Comparison of ENCODE assay signal across 9 mouse cellular contexts in genomic region chr11:98031443-98031770, GRCm38 (mm10). TPM values are rescaled to one million over a fixed set of nuclear protein-coding genes. Genes with fewer than 3 reads are reported as not detected.
DNase-seq lines count a peak whose midpoint lies in the region.
"Had no signal": no experiment of that assay in that cellular context is flagged by ENCODE, and none has a peak within 500 bp of the region (broad histone marks: within the 10 kb centered on the region; RNA-seq: fewer than 3 reads in every experiment).

No protein-coding gene starts in this region.

- peaks cover 17% of the 10 kb centered on the region for H3K27me3 ChIP-seq in limb, embryonic 10.5 days (ENCODE audit: low read depth, poor library complexity, severe bottlenecking)

- DNase-seq in left cerebral cortex, adult 18-20 months (ENCODE audit: low spot score in 2 of 2), result peak; percentile 75 to 90
- DNase-seq in left cerebral cortex, adult 11 months (ENCODE audit: low spot score), result no peak
- peak; percentile 79 to 85 for DNase-seq in adrenal gland, adult 18-20 months (ENCODE audit: low spot score in 2 of 2)
- peak; percentile 93 for DNase-seq in embryo, embryonic 10.5 days (ENCODE audit: low spot score)
- DNase-seq in hindlimb bud, embryonic 11.5 days (ENCODE audit: extremely low spot score, low read depth, low spot score), result peak; percentile 81
- peak; percentile 87 for DNase-seq in limb, embryonic 10.5 days (ENCODE audit: low spot score)
- DNase-seq in ovary, postnatal 14 days (ENCODE audit: low spot score), result peak; percentile 85
- DNase-seq in thymus, postnatal 36 days, result peak; percentile 68 to 76

- no peak overlapping the region for H3K27ac ChIP-seq in limb, embryonic 10.5 days
- H3K27ac ChIP-seq: neural tube, embryonic 12.5 days had no signal

- peaks cover 27% of the 10 kb centered on the region for H3K4me1 ChIP-seq in limb, embryonic 10.5 days

- no peak overlapping the region for H3K4me3 ChIP-seq in limb, embryonic 10.5 days
- H3K4me3 ChIP-seq: neural tube, embryonic 12.5 days had no signal

- WGBS in limb, embryonic 10.5 days, result 14% methylated on average over 5 of the region's 5 CpGs

- H3K9me3 ChIP-seq in limb, embryonic 10.5 days (replicated peaks), result no peaks in the 10 kb centered on the region
- H3K9me3 ChIP-seq: neural tube, embryonic 12.5 days had no signal

- H3K36me3 ChIP-seq in limb, embryonic 10.5 days, result peaks cover 36% of the 10 kb centered on the region

RNA-seq across cellular contexts. Expression of gene Rpl19, which starts 4.9 kb away (rescaled TPM):
- 100 to 1,000 TPM; 627 to 650 TPM for total RNA-seq in left cerebral cortex, adult 18-20 months (2021)
- total RNA-seq in adrenal gland, adult 18-20 months (2021), result 1,000 to 10,000 TPM; 1,100 to 1,184 TPM
- 1,186 and 1,476 TPM in 2 replicates for polyA plus RNA-seq in limb, embryonic 10.5 days (2016; fragmentation: Nextera tagmentation; extraction: Ambion mirVana)

RNA-seq across cellular contexts. Expression of gene Cacnb1, which starts 8.6 kb away (rescaled TPM):
- 100 to 1,000 TPM; 154 to 170 TPM for total RNA-seq in left cerebral cortex, adult 18-20 months (2021)
- total RNA-seq in adrenal gland, adult 18-20 months (2021), result 10 to 100 TPM in 1 of 2 experiments, 1 to 10 TPM in 1; 8.6 to 10.1 TPM
- 3.4 and 6.5 TPM in 2 replicates for polyA plus RNA-seq in limb, embryonic 10.5 days (2016; fragmentation: Nextera tagmentation; extraction: Ambion mirVana)

RNA-seq across cellular contexts. Expression of gene Stac2, which starts 21.9 kb away (rescaled TPM):
- total RNA-seq in left cerebral cortex, adult 18-20 months (2021), result 100 to 1,000 TPM in 1 of 2 experiments, 10 to 100 TPM in 1; 86.3 to 109 TPM
- total RNA-seq in adrenal gland, adult 18-20 months (2021), result 10 to 100 TPM in 1 of 2 experiments, 1 to 10 TPM in 1; 5.0 to 12.3 TPM
- 0.28 and 0.56 TPM in 2 replicates for polyA plus RNA-seq in limb, embryonic 10.5 days (2016; fragmentation: Nextera tagmentation; extraction: Ambion mirVana)

RNA-seq across cellular contexts. Expression of gene Arl5c, which starts 35.4 kb away (rescaled TPM):
- total RNA-seq in left cerebral cortex, adult 18-20 months (2021), result 1 to 10 TPM; 1.4 to 1.9 TPM
- under 1 TPM; 0.45 to 0.63 TPM for total RNA-seq in adrenal gland, adult 18-20 months (2021)
- 12.4 and 17.8 TPM in 2 replicates for polyA plus RNA-seq in limb, embryonic 10.5 days (2016; fragmentation: Nextera tagmentation; extraction: Ambion mirVana)

RNA-seq across cellular contexts. Expression of gene Plxdc1, which starts 45.2 kb away (rescaled TPM):
- total RNA-seq in left cerebral cortex, adult 18-20 months (2021), result 10 to 100 TPM; 42.2 to 46.7 TPM
- total RNA-seq in adrenal gland, adult 18-20 months (2021), result 10 to 100 TPM in 1 of 2 experiments, 1 to 10 TPM in 1; 6.9 to 16.2 TPM
- not detected in 2 replicates for polyA plus RNA-seq in limb, embryonic 10.5 days (2016; fragmentation: Nextera tagmentation; extraction: Ambion mirVana)

Comparison
In these comparisons a context has a peak if more than half of its experiments do, and no peak if none do; other contexts are left out.
1. RNA of gene Cacnb1, which starts 8.6 kb away (total RNA-seq): 154 to 170 TPM in left cerebral cortex, adult 18-20 months; 8.6 to 10.1 TPM in adrenal gland, adult 18-20 months; every median in the first group is over 10 times any median in the second.
2. RNA of gene Stac2, which starts 21.9 kb away (total RNA-seq): 86.3 to 109 TPM in left cerebral cortex, adult 18-20 months; 5.0 to 12.3 TPM in adrenal gland, adult 18-20 months; every median in the first group is over 4 times any median in the second.